Mouse (Mus musculus): ENCODE results near the gene Best2.

The Best2 gene

DNA sequence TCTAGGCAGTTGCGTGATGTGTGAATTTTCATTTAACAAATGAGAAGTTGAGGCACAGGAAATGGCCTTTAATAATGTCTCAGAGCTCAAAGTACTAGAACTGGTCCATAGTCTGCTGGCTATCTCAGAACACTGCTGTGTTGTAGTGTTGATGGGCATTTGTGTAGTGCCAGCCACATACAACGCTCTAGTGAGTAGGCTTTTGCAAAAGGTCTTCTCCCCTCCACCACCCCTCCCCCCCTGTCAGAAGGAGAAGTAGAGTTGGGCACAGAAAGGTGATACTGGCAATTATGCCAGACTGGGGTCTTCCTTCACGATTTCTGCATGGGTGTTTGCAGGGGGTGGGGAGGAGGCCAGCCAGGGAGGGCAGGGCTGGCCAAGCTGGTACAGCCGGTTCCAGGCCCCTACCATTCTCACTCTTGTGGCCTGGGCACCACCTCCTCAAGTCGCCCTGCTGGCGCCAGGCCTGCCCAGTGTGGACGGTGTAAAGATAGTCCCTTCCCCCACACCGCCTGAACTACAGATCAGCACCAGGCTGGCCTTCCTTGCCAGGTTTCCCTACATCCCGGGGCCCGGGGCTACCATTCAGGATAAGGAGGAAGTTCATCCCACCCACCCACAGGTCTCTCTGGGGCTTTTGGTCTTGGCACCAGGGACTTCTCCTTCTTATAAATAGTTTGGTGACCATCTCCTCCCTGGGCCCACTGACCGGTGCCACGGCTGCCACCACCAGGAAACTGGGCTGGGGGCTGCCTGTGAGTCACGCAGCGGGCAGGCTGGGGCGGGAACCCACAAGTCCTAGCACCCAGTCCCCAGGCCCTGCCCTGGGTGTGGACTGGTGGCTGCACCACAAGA lies 32.5 kb downstream of the Best2 start:
- no peak for DNase-seq

DNA sequence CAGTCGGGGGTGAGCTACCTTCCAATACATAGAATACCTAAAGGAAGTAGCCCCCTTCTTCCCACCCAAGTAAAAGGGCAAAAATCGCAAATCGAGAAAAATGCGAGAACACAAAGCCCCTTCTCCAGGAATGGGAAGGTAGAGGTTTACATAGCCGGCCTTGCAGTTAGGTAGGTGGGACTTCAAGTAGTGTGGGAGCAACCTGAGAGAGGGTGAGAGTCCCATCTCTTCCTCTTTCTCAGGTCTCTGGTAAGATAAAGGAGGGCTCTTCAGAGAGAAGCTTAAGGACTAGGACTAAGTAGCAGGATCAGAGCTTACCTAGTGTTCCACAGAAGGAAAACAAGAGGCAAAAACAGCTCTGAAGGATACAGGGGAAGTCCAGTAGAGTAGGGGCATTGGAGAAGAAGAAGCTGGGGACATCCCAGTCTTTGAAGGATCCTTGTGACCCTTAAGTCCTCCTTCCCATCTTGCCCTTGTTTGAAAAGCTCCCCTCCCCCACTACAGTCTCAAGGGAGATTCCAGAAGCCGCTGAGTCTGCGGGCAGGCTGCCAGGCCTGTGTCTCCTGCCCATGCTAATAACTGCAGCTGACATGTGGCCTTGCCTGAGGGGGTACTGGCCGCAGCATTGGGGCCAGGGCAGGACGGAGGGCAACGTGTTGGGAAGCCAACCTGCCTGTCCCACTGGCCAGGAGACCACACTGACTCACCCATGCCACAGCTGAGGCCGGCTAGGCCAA lies 33.5 kb downstream of the Best2 start:
- DNase-seq = peak; percentile 94

DNA sequence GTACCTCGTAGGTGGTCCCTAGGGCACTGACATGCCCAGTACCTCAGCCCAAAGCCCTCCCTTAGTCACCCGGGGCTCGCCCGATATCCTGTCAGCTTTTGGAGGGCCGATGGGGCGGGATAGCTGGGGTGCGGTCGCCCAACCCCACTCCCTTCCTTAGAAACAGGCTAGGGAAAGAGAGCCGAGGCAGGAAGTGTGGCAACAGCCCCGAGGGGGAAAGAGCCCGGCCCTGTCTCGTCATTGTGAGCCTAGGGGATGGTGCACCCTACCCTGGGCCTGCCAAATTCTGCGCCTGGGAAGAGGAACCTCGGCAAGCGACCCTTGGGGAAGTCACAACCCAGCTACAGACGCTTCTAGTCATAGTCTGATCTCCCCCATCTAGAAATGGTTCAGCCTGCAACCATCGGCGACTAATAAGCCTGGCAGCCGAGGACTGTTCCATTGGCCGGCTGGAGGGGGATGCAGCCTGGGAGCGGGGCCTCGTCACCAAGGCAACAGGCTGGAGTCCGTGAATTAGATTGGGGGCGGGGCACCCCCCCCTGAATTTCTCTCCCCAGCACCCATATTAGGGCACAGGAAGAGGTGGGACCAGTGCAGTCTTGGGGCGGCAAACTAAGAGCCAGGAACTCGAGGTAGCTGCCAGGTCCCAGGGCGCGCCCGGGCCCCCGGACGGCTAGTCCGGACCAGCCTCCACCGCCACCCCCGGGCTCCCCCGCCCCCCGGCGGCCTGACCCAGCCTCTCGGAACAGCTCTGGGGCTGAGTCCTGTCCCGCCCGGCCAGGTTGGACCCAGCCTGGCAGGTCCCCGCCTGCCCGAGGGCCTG lies 34.5 kb downstream of the Best2 start:
- peak; percentile 97 for DNase-seq

DNA sequence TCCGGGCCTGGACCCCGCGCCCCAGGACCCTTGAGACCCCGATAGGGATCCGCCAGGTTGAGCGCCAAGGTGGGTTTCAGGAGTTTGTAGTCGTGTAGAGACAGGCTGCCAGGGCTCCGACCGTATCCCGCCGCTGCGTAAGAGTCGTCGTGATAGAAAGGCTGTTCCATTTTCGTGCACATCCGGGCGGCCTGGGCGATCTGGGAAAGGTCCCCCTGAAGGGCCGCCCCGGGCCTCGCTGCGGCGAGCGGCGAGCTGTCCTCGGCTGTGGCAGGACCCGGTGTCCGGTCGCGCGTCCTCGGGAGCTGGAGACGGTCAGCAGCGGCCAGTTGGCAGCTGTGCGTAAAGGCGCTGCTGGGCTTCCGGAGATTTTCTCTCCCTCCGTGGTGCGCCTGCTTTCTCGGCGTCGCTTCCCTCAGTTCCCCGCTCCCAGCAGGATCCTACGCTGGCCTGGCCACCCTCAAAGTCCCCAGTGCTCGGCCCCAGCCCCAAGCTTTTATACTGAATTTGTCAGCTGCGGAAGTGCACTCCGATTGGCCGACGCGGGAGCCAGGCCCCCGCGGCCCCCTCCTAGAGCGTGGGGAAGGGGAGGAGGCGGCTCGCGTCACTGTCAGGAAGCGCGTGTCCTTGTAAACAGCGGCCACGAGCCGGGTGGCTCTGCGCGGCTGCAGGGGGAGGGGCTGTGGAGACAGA lies 35.9 kb downstream of the Best2 start, which contains the start of gene Junb:
Junb (minus strand) TSS at position 471 of the 693 bp plus-strand sequence.
- peak; percentile 98 for DNase-seq

DNA sequence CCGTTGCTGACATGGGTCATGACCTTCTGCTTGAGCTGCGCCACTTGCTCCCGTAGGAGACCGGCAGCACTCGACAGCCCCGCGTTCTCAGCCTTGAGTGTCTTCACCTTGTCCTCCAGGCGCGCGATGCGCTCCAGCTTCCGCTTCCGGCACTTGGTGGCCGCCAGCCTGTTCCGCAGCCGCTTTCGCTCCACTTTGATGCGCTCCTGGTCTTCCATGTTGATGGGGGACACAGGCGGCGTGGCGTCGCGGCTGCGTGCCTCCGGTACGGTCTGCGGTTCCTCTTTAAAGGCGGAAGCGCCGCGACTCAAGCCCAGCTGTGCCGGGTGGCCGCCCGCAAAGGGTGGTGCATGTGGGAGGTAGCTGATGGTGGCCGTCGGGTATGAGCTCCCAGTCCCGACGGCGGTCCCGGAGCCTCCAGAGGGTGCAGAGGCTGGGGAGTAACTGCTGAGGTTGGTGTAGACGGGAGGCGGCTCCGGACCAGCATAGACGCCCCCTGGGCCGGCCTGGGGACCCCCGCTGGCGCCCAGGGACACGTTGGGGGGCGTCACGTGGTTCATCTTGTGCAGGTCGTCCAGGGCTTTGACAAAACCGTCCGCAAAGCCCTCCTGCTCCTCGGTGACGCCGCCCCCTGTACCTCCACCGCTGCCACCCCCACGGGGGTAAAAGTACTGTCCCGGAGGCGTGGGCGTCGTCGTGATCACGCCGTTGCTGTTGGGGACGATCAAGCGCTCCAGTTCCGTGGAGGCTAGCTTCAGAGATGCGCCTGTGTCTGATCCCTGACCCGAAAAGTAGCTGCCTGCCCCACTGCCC lies 36.7 kb downstream of the Best2 start:
- peak; percentile 80 for DNase-seq

DNA sequence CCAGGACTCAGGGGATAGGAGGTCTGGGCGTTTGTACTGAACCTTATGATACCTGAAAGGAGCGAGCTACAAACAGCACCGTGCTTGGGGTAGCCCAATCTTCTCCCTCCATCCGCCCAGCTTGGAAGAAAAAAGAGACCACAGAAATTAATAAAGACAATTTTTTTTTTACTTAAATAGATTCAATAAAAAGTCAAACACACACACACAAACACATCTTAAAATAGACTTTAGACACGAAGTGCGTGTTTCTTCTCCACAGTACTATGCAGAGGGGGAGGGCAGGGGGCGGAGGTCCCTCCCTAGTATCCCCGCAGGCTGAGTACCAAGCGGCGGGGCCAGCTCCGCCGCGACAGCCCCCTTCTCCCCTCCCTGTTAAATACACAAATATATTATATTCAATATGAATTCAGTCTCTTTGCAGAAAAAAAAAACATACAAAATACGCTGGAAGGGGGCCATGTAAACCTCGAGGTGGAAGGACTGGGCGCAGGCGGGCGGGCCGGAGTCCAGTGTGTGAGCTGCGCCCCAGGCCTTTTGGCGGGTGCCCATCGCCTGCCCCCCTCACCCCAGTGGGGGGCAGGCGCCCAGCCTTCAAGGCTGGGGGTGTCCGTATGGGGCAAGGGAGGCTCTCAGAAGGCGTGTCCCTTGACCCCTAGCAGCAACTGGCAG lies 37.4 kb downstream of the Best2 start:
- DNase-seq = no peak

DNA sequence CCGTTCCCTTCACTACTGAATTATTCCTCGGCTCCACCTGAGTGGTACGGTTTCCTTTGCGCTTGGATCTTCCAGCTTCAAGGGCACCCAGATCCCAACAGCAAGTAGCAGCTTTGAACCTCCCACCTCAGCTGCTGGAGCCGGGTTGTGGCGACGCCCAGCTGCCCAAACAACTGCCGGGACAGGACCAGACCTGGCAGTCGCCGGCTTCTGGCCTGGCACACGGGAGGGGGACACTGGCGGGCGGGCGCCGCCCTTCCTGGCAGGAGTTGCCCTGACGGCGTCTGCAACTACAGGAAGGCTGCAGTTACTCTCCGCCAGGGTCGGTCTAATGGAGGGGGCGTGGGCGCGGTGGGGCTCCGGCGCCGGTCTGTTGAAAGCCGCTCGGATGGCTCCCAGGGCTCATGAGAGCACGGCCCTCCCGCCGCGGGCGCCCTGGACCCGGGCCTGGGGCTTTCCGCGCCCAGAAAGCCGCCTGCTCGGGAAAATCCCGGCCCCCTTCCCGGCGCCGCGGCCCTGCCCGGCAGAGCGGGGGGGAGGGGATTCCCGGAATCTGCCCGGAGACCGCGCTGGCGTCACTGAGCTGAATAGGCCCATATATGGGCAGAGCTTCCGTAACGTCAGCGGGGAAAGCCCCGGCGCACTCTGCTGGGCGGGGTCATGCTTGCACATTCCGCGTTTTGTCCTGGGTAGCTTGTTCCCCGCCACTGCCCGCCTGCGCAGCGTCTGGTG lies 38.1 kb downstream of the Best2 start:
- DNase-seq = peak; percentile 98

DNA sequence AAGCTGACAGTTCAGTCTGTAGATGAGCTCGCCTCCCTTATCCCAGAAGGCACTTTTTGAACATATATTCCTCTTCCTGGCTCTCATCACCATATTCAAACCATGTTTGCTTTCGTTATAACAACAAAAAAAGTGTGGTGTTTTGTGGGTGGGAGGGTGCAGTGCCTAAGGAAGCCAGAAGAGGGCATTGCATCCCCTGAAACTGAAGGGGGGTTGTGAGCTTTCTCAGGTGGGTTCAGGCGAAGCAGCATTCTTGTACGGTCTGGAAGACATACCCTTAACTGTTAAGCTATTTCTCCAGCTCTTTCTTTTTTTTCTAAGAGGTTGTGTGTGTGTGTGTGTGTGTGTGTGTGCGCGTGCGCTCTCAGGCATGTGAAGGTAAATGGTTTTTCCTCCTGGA lies 38.9 kb downstream of the Best2 start:
- DNase-seq = peak; percentile 86

DNA sequence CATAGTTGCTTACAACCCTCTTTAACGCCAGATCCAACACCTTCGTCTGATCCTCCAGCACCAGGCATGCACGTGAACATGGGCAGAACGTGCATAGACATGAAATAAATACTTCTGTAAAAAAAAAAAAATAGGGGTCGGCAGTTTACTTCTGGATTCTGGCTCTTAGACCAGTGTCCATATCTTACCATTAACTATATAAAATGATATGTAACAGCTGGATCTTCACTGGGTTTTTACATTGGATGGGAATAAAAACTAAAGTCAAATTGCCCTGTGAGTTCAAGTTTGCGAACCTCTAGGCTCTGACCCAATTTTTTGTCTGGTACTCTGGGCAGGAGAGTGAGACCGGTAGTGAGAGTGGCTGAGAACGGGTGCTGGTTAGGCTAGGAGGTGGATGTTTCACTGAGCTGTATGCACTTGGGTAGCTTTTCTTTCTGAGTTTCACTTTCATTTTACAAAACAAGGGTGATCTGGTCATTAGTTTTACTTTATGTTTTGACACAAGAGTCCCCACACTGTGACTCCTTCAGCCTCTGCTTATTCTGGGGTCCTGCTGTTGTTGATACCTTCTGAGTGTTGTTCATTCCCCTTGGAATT lies 39.7 kb downstream of the Best2 start:
- no peak for DNase-seq

DNA sequence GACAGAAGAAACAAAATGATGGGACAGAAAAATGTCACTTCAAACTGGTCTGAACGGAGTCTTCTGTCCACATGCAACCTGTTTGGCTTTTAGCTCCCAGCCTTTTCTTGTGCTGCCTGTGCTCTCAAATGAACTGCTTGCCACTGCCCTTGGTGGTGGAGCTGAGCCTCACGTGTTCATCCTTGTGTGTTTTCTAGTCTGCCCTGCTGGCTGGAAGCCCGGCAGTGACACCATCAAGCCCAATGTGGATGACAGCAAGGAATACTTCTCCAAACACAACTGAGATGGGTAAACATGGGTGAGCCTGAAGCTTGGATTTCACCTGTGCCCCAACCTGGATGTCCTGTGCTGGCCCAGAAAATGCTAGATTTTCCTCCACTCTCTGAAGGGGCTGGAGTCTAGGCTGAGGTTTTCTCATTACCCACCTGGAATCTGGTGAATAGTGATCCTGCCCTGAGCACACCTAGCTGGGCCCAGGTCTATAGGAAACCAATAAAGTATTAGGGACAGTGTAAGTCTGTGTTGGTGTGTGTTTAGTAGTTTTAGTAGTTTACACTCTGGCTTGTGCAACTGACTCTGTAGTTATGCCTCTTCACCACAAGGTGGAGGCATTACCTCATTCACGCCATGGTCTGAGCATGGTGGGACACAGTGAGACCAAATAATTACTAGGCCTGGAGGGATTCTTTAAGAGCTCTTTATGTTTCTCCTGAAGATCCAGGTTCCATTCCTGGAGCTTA lies 40.4 kb downstream of the Best2 start:
- DNase-seq = peak; percentile 79

DNA sequence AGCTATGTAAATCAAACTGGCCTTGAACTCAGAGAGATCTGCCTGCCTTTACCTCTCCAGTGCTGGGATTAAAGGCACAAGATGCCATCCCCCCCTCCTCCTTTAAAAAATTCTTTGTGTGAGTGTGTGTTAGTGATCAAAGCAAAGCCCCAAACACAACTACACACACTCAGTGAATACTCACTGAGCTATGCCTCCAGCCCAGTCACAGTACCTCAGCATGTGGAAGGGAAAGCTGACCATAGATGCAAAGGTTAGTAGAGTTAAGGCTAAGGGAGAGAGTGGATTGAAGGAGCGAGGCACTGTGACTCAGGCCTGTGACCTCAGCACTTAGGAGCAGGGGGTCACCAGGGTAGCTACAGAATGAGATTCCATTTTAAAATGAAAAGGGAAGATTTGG lies 41.3 kb downstream of the Best2 start:
- no peak for DNase-seq

DNA sequence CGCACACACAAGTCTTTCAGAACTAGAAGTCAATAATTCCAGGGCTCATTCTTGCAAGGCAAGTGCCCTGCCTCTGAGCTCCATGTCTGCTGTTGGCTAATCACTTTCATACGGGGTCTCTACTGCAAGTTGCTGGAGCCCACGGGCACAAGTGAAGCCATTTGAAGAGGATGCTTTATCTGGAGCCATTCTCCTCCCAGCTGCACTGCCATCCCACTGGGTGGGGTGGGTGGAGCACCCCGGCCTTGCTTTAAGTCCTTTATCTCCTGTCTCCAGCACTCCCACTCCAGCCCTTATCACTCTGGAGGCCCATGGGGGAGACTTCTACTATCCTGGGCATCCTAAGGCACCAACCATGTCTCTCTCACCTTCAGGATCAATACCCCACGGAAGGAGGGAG lies 43.4 kb downstream of the Best2 start:
- DNase-seq = no peak

DNA sequence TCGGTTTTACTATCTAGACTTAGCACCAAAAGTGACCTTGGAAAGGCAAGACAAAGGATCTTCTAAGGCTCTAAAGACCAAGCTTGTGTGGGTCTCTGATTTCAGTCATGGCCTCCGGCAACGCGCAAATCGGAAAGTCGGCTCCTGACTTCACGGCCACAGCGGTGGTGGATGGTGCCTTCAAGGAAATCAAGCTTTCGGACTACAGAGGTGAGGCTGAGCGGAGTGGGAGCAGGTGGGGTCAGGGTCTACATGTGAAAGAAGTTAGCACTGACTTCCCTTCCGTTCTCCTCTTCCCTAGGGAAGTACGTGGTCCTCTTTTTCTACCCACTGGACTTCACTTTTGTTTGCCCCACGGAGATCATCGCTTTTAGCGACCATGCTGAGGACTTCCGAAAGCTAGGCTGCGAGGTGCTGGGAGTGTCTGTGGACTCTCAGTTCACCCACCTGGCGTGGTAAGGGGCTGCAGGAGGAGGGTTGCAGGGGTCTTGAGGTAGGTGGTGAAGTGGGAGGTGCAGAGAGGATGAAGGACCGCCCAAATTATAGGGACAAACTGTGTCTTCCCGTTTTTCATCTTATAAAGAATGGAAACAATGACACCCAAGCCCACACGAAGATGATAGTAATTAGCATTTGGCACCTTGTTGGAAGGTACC lies 44.1 kb downstream of the Best2 start:
- no peak for DNase-seq

DNA sequence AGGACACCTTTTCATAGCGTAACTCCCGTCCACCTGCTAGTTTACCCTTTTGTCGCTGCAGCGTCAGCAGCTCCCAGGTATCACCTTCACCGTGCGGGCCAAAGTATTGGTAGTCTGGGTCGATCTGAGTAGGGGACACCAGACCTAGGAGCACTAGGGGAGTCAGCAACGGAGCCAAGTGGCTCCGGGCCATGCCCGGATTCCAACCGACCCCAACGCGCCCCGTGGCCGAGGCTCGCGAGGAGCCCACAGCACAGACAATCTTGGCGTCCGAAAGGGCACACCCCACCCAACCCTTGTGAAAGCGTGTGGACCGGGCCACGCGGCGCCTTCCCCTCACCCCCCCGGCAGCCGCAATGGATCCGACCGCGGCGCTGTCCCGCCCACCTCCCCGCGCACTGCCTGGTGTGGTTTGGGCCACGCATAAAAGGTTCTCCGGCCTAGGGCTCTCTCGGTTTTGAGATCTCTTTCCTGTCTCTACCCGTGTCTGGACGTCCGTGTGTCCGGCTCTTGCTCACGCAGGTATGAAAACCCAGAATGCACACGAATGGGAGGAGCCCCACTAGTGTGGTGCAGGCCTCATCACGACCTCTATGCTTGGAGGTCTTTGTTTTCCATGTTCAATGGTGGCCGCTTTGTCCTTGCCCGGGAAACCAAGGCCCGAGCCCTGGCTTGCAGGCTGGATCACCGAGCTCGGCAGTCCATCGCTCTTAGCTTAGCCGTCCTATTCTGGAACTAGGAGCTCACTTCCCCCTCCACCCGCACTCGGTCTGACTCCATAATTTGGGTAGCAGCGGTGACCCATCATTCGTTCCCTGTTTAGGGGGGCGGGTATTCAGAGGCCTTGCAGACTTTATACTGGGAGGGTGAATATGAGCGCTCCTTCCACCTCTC lies 44.8 kb downstream of the Best2 start, which contains the start of the genes Gm49661, Prdx2 and Rnaseh2a:
Gm49661 (minus strand) TSS at position 193 of the 894 bp plus-strand sequence.
Prdx2 (plus strand) TSS at position 347 of the 894 bp plus-strand sequence.
Rnaseh2a (minus strand) TSS at position 527 of the 894 bp plus-strand sequence.
- peak; percentile 80 for DNase-seq

DNA sequence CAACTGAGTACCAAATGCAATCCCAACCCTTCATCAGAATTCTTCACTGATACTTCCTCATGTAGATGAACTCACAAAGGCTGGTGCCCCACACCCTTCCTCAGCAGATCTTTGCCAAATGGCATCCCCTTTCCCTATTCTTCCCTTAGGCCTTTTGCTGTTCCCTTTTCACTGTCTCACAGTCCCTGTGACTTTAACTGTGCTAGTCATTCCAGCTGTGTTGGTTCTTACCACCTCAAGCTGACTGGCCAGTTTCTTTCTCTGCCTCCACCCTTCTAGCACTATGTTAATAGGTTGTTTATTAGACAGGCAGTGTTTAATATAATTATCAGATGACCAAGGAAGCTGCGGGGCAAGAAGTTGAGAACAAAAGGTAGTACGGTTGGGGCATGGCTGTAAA lies 45.7 kb downstream of the Best2 start:
- no peak for DNase-seq

DNA sequence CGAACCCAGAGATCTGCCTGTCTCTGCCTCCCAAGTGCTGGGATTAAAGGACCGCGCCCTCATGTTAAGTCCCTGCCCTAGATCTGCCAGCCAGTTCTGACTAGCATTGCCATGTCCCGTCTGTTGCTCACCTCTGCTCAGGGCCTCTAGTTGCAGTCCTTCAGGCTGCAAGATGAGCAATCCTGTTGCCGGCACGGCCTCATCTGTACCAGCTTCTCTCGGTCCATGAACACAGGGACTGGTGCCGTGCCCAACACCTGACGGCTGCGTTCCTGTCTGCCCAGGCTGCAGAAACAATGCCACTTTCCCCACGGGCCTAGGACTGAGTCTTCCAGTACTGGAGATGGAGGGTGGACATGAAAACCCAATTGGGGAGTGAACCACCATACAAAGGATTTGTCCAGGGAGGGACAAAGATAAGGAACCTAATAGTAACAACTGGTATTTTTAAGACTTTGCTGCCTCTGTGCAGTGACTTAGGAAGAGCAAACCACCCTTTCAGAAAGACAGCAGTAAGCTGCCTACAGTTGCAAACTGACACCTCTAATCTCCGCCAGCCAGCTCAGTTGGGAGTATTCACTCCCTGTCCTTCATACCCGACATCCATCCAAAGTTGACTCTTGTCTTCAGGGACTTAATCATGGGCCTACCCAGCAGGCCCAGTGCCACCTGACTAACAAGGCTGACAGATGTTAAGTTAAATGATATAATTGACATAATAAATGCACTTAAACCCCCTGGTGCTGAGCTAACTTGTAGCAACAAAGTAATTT lies 46.6 kb downstream of the Best2 start:
- no peak for DNase-seq
